Mouse (Mus musculus): Measurements from ENCODE around the gene Cd37. TPM values are rescaled to one million over a fixed set of nuclear protein-coding genes. Genes with fewer than 3 reads are reported as not detected.

The Cd37 gene
- total and polyA plus RNA-seq, 2 experiments from 2014 or later: 1.5 to 1.7 TPM

DNA sequence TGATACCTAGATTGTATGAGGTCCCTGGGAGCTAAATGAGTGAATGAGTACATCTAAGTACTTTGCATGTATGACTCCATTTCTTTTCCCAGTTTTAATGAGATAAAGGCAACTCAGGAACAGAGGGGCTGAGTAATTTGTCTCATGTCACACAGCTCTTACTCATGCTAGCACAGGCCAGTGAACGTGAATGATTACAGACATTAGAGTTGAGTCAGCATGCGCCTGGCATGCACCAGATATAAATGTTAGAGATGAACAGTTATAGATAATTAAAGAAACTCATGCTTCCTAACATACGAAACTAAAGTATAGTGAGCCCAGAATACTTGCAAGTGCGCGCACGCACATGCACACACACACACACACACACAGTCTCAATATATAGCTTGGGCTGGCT, 48.7 kb downstream of the Cd37 start:
- DNase-seq (ENCODE audit: low spot score): no peak
- Histone ChIP-seq H3K27me3 (ENCODE audit: insufficient read depth, low read length) (peaks cover 4% of the 10 kb centered on the region; the same call in 1 of the 2 replicates), H3K4me1 (ENCODE audit: insufficient read depth, low read length) (no peaks in the 10 kb centered on the region), H3K9ac (replicated peaks; ENCODE audit: low read length, poor library complexity, severe bottlenecking) (no peak overlapping the region), H3K9me3 (ENCODE audit: low read length) (no peaks in the 10 kb centered on the region), H3K27ac (ENCODE audit: low read depth, low read length) (no peak overlapping the region), H3K36me3 (ENCODE audit: insufficient read depth, low read length) (no peaks in the 10 kb centered on the region), H3K4me2 (ENCODE audit: low read depth, low read length, poor library complexity, severe bottlenecking) (no peak overlapping the region), H3K4me3 (ENCODE audit: low read depth, low read length) (no peak overlapping the region)
- no peak for TF ChIP-seq CTCF (IDR thresholded peaks at IDR 0.05)
- ATAC-seq (ENCODE audit: low FRiP score): no peak
- WGBS: 93% methylated on average over 6 of the region's 6 CpGs

DNA sequence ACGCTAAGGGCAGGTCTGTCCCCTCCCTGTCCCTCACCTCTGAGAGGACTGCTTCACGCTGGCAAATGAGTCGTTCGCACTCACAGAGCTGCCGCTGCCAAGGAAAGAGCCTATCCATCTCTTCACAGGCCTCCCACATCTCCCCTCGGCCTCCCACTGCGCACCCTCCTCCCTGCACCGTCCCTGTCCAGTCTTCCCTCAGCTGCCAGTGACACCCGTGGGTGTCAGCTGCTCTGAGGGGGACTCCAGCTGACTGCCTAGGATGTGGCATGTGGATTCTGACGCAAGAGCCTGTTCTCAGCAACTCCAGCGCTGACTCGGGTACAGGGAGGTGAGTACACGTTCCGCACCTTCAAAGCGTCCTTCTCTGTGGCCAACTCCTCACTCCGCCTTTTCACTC, 49.3 kb downstream of the Cd37 start:
- H3K27me3 ChIP-seq (ENCODE audit: insufficient read depth, low read length): peaks cover 4% of the 10 kb centered on the region; the same call in 1 of the 2 replicates
- TF ChIP-seq CTCF (IDR thresholded peaks at IDR 0.05): no peak
- H3K27ac ChIP-seq (ENCODE audit: low read depth, low read length): no peak overlapping the region
- H3K4me2 ChIP-seq (ENCODE audit: low read depth, low read length, poor library complexity, severe bottlenecking): no peak overlapping the region
- no peaks in the 10 kb centered on the region for H3K9me3 ChIP-seq (ENCODE audit: low read length)
- H3K36me3 ChIP-seq (ENCODE audit: insufficient read depth, low read length): no peaks in the 10 kb centered on the region
- H3K4me1 ChIP-seq (ENCODE audit: insufficient read depth, low read length): no peaks in the 10 kb centered on the region
- no peak for DNase-seq (ENCODE audit: low spot score)
- 65% methylated on average over 16 of the region's 16 CpGs for WGBS
- ATAC-seq (ENCODE audit: low FRiP score): no peak
- no peak overlapping the region for H3K9ac ChIP-seq (replicated peaks; ENCODE audit: low read length, poor library complexity, severe bottlenecking)
- H3K4me3 ChIP-seq (ENCODE audit: low read depth, low read length): no peak overlapping the region

GRCm38 (mm10) chr7:45185921-45186320, 53.0 kb downstream of the Cd37 start:
- TF ChIP-seq CTCF (IDR thresholded peaks at IDR 0.05): no peak
- WGBS: 65% methylated on average over 7 of the region's 7 CpGs
- H3K4me1 ChIP-seq (ENCODE audit: insufficient read depth, low read length): no peaks in the 10 kb centered on the region
- DNase-seq (ENCODE audit: low spot score) (no peak), ATAC-seq (ENCODE audit: low FRiP score) (no peak)
- peaks cover 33% of the 10 kb centered on the region for H3K27me3 ChIP-seq (ENCODE audit: insufficient read depth, low read length)
- H3K4me2 ChIP-seq (ENCODE audit: low read depth, low read length, poor library complexity, severe bottlenecking): no peak overlapping the region
- H3K36me3 ChIP-seq (ENCODE audit: insufficient read depth, low read length): no peaks in the 10 kb centered on the region
- H3K9me3 ChIP-seq (ENCODE audit: low read length): no peaks in the 10 kb centered on the region
- no peak overlapping the region for H3K4me3 ChIP-seq (ENCODE audit: low read depth, low read length)
- no peak overlapping the region for H3K27ac ChIP-seq (ENCODE audit: low read depth, low read length)
- no peak overlapping the region for H3K9ac ChIP-seq (replicated peaks; ENCODE audit: low read length, poor library complexity, severe bottlenecking)

- H3K27ac ChIP-seq (ENCODE audit: low read depth, low read length): no peak overlapping the region
- H3K9me3 ChIP-seq (ENCODE audit: low read length): no peaks in the 10 kb centered on the region
- peaks cover 56% of the 10 kb centered on the region for H3K27me3 ChIP-seq (ENCODE audit: insufficient read depth, low read length)
- DNase-seq (ENCODE audit: low spot score) (no peak), ATAC-seq (ENCODE audit: low FRiP score) (no peak)
- no peak for TF ChIP-seq CTCF (IDR thresholded peaks at IDR 0.05)
- no peak overlapping the region for H3K9ac ChIP-seq (replicated peaks; ENCODE audit: low read length, poor library complexity, severe bottlenecking)
- no peaks in the 10 kb centered on the region for H3K4me1 ChIP-seq (ENCODE audit: insufficient read depth, low read length)
- no peaks in the 10 kb centered on the region for H3K36me3 ChIP-seq (ENCODE audit: insufficient read depth, low read length)
- WGBS: 68% methylated on average over 7 of the region's 7 CpGs
- H3K4me3 ChIP-seq (ENCODE audit: low read depth, low read length): no peak overlapping the region
- H3K4me2 ChIP-seq (ENCODE audit: low read depth, low read length, poor library complexity, severe bottlenecking): no peak overlapping the region
These were observed 55.2 kb downstream of the Cd37 start for GRCm38 (mm10) chr7:45183672-45184071.

Other genes with a start within 250 kb of the Cd37 start
Only the 30 nearest of the 38 such genes appear.
- gene Prr12, start 186.2 kb downstream of the Cd37 start, total RNA-seq (2014; rRNA removed): 17.4 and 17.9 TPM in 2 replicates
- 8.8 and 9.2 TPM in 2 replicates for gene Prr12, start 186.2 kb downstream of the Cd37 start, polyA plus RNA-seq (2015; fragmentation: Nextera tagmentation; extraction: Ambion mirVana)
- gene Nosip, start 176.7 kb downstream of the Cd37 start, total RNA-seq (2014; rRNA removed): 68.3 and 79.4 TPM in 2 replicates
- 70.0 and 72.3 TPM in 2 replicates for gene Nosip, start 176.7 kb downstream of the Cd37 start, polyA plus RNA-seq (2015; fragmentation: Nextera tagmentation; extraction: Ambion mirVana)
- 7.7 and 10.3 TPM in 2 replicates for gene Prrg2, start 176.4 kb downstream of the Cd37 start, total RNA-seq (2014; rRNA removed)
- 13.7 and 15.7 TPM in 2 replicates for gene Prrg2, start 176.4 kb downstream of the Cd37 start, polyA plus RNA-seq (2015; fragmentation: Nextera tagmentation; extraction: Ambion mirVana)
- 24.2 and 29.5 TPM in 2 replicates for gene Rcn3, start 146.9 kb downstream of the Cd37 start, total RNA-seq (2014; rRNA removed)
- 31.9 and 33.6 TPM in 2 replicates for gene Rcn3, start 146.9 kb downstream of the Cd37 start, polyA plus RNA-seq (2015; fragmentation: Nextera tagmentation; extraction: Ambion mirVana)
- gene Fcgrt, start 135.3 kb downstream of the Cd37 start, total RNA-seq (2014; rRNA removed): 27.2 and 30.5 TPM in 2 replicates
- 36.4 and 44.5 TPM in 2 replicates for gene Fcgrt, start 135.3 kb downstream of the Cd37 start, polyA plus RNA-seq (2015; fragmentation: Nextera tagmentation; extraction: Ambion mirVana)
- 1,069 and 1,136 TPM in 2 replicates for gene Rps11, start 114.7 kb downstream of the Cd37 start, total RNA-seq (2014; rRNA removed)
- 671 and 697 TPM in 2 replicates for gene Rps11, start 114.7 kb downstream of the Cd37 start, polyA plus RNA-seq (2015; fragmentation: Nextera tagmentation; extraction: Ambion mirVana)
- 1,048 and 1,621 TPM in 2 replicates for gene Rpl13a, start 110.4 kb downstream of the Cd37 start, total RNA-seq (2014; rRNA removed)
- 667 and 701 TPM in 2 replicates for gene Rpl13a, start 110.4 kb downstream of the Cd37 start, polyA plus RNA-seq (2015; fragmentation: Nextera tagmentation; extraction: Ambion mirVana)
- gene Gm45713, start 102.9 kb downstream of the Cd37 start, total RNA-seq (2014; rRNA removed): 2.0 TPM in 1 of 2 replicates, not detected in the other
- gene Gm45713, start 102.9 kb downstream of the Cd37 start, polyA plus RNA-seq (2015; fragmentation: Nextera tagmentation; extraction: Ambion mirVana): 0.39 TPM in 1 of 2 replicates, not detected in the other
- 3.4 and 7.8 TPM in 2 replicates for gene Flt3l, start 102.7 kb downstream of the Cd37 start, total RNA-seq (2014; rRNA removed)
- 1.3 and 1.7 TPM in 2 replicates for gene Flt3l, start 102.7 kb downstream of the Cd37 start, polyA plus RNA-seq (2015; fragmentation: Nextera tagmentation; extraction: Ambion mirVana)
- gene Pih1d1, start 84.8 kb downstream of the Cd37 start, total RNA-seq (2014; rRNA removed): 104 and 124 TPM in 2 replicates
- gene Pih1d1, start 84.8 kb downstream of the Cd37 start, polyA plus RNA-seq (2015; fragmentation: Nextera tagmentation; extraction: Ambion mirVana): 77.1 and 81.6 TPM in 2 replicates
- gene Aldh16a1, start 84.5 kb downstream of the Cd37 start, total RNA-seq (2014; rRNA removed): 18.9 and 22.0 TPM in 2 replicates
- gene Aldh16a1, start 84.5 kb downstream of the Cd37 start, polyA plus RNA-seq (2015; fragmentation: Nextera tagmentation; extraction: Ambion mirVana): 12.9 and 15.2 TPM in 2 replicates
- 1.9 and 2.5 TPM in 2 replicates for gene Slc17a7, start 75.2 kb downstream of the Cd37 start, total RNA-seq (2014; rRNA removed)
- gene Slc17a7, start 75.2 kb downstream of the Cd37 start, polyA plus RNA-seq (2015; fragmentation: Nextera tagmentation; extraction: Ambion mirVana): 0.95 and 0.96 TPM in 2 replicates
- not detected in 2 replicates for gene Gfy, start 59.5 kb downstream of the Cd37 start, total RNA-seq (2014; rRNA removed)
- 0.11 and 0.51 TPM in 2 replicates for gene Gfy, start 59.5 kb downstream of the Cd37 start, polyA plus RNA-seq (2015; fragmentation: Nextera tagmentation; extraction: Ambion mirVana)
- gene Pth2, start 58.1 kb downstream of the Cd37 start, total RNA-seq (2014; rRNA removed): not detected in 2 replicates
- gene Pth2, start 58.1 kb downstream of the Cd37 start, polyA plus RNA-seq (2015; fragmentation: Nextera tagmentation; extraction: Ambion mirVana): 0.93 and 1.3 TPM in 2 replicates
- 0.24 and 0.38 TPM in 2 replicates for gene Ccdc155, start 34.2 kb downstream of the Cd37 start, total RNA-seq (2014; rRNA removed)
- 0.32 and 0.50 TPM in 2 replicates for gene Ccdc155, start 34.2 kb downstream of the Cd37 start, polyA plus RNA-seq (2015; fragmentation: Nextera tagmentation; extraction: Ambion mirVana)
- 9.0 and 14.4 TPM in 2 replicates for gene Dkkl1, start 27.0 kb downstream of the Cd37 start, total RNA-seq (2014; rRNA removed)
- gene Dkkl1, start 27.0 kb downstream of the Cd37 start, polyA plus RNA-seq (2015; fragmentation: Nextera tagmentation; extraction: Ambion mirVana): 23.8 and 23.9 TPM in 2 replicates
- 31.2 and 54.8 TPM in 2 replicates for gene Tead2, start 23.4 kb downstream of the Cd37 start, total RNA-seq (2014; rRNA removed)
- 16.8 and 17.0 TPM in 2 replicates for gene Tead2, start 23.4 kb downstream of the Cd37 start, polyA plus RNA-seq (2015; fragmentation: Nextera tagmentation; extraction: Ambion mirVana)
- 0.16 and 1.3 TPM in 2 replicates for gene Slc6a16, start 2.0 kb upstream of the Cd37 start, total RNA-seq (2014; rRNA removed)
- 2.3 and 3.1 TPM in 2 replicates for gene Slc6a16, start 2.0 kb upstream of the Cd37 start, polyA plus RNA-seq (2015; fragmentation: Nextera tagmentation; extraction: Ambion mirVana)
- not detected in 2 replicates for gene Slc6a21, start 38.4 kb upstream of the Cd37 start, total RNA-seq (2014; rRNA removed)
- gene Slc6a21, start 38.4 kb upstream of the Cd37 start, polyA plus RNA-seq (2015; fragmentation: Nextera tagmentation; extraction: Ambion mirVana): not detected in 2 replicates
- 22.6 and 35.4 TPM in 2 replicates for gene Trpm4, start 94.7 kb upstream of the Cd37 start, total RNA-seq (2014; rRNA removed)
- gene Trpm4, start 94.7 kb upstream of the Cd37 start, polyA plus RNA-seq (2015; fragmentation: Nextera tagmentation; extraction: Ambion mirVana): 10.4 and 10.7 TPM in 2 replicates
- 0.33 TPM in 1 of 2 replicates, not detected in the other for gene Hrc, start 96.2 kb upstream of the Cd37 start, total RNA-seq (2014; rRNA removed)
- gene Hrc, start 96.2 kb upstream of the Cd37 start, polyA plus RNA-seq (2015; fragmentation: Nextera tagmentation; extraction: Ambion mirVana): 0.26 and 0.49 TPM in 2 replicates
- gene Ppfia3, start 127.9 kb upstream of the Cd37 start, total RNA-seq (2014; rRNA removed): 87.4 and 104 TPM in 2 replicates
- gene Ppfia3, start 127.9 kb upstream of the Cd37 start, polyA plus RNA-seq (2015; fragmentation: Nextera tagmentation; extraction: Ambion mirVana): 28.9 and 31.6 TPM in 2 replicates
- 68.6 and 96.6 TPM in 2 replicates for gene Lin7b, start 131.5 kb upstream of the Cd37 start, total RNA-seq (2014; rRNA removed)
- 59.9 and 70.3 TPM in 2 replicates for gene Lin7b, start 131.5 kb upstream of the Cd37 start, polyA plus RNA-seq (2015; fragmentation: Nextera tagmentation; extraction: Ambion mirVana)
- gene Snrnp70, start 156.6 kb upstream of the Cd37 start, total RNA-seq (2014; rRNA removed): 249 and 258 TPM in 2 replicates
- 108 and 131 TPM in 2 replicates for gene Snrnp70, start 156.6 kb upstream of the Cd37 start, polyA plus RNA-seq (2015; fragmentation: Nextera tagmentation; extraction: Ambion mirVana)
- gene Kcna7, start 166.5 kb upstream of the Cd37 start, total RNA-seq (2014; rRNA removed): not detected in 2 replicates
- gene Kcna7, start 166.5 kb upstream of the Cd37 start, polyA plus RNA-seq (2015; fragmentation: Nextera tagmentation; extraction: Ambion mirVana): 0.06 TPM in 1 of 2 replicates, not detected in the other
- 0.24 TPM in 1 of 2 replicates, not detected in the other for gene Ntf5, start 174.6 kb upstream of the Cd37 start, total RNA-seq (2014; rRNA removed)
- not detected in 2 replicates for gene Ntf5, start 174.6 kb upstream of the Cd37 start, polyA plus RNA-seq (2015; fragmentation: Nextera tagmentation; extraction: Ambion mirVana)
- 1.8 TPM in 1 of 2 replicates, not detected in the other for gene Lhb, start 181.7 kb upstream of the Cd37 start, total RNA-seq (2014; rRNA removed)
- gene Lhb, start 181.7 kb upstream of the Cd37 start, polyA plus RNA-seq (2015; fragmentation: Nextera tagmentation; extraction: Ambion mirVana): 0.32 and 0.70 TPM in 2 replicates
- gene Gys1, start 195.7 kb upstream of the Cd37 start, total RNA-seq (2014; rRNA removed): 11.5 and 19.7 TPM in 2 replicates
- gene Gys1, start 195.7 kb upstream of the Cd37 start, polyA plus RNA-seq (2015; fragmentation: Nextera tagmentation; extraction: Ambion mirVana): 12.0 and 12.2 TPM in 2 replicates
- gene Ruvbl2, start 199.0 kb upstream of the Cd37 start, total RNA-seq (2014; rRNA removed): 129 and 146 TPM in 2 replicates
- gene Ruvbl2, start 199.0 kb upstream of the Cd37 start, polyA plus RNA-seq (2015; fragmentation: Nextera tagmentation; extraction: Ambion mirVana): 80.5 and 90.8 TPM in 2 replicates
- 2,165 and 2,428 TPM in 2 replicates for gene Ftl1, start 220.8 kb upstream of the Cd37 start, total RNA-seq (2014; rRNA removed)
- 4,797 and 5,109 TPM in 2 replicates for gene Ftl1, start 220.8 kb upstream of the Cd37 start, polyA plus RNA-seq (2015; fragmentation: Nextera tagmentation; extraction: Ambion mirVana)